Mouse (Mus musculus) Patski (cell line): ENCODE results near the gene Epha5. TPM values are rescaled to one million over a fixed set of nuclear protein-coding genes. Genes with fewer than 3 reads are reported as not detected.

Experiments used
- ATAC-seq: fragments of 100-300 bp; one replicate; pipeline ENCODE4 v1.8.0; 2021
- CTCF ChIA-PET: fragments of 350-600 bp; sonication (Branson Sonifier 250); formaldehyde crosslinking; loops from one replicate; lab custom pipeline; 2022; ENCODE audit warnings: inconsistent platforms; lab: Charles Lee
- POLR2A ChIA-PET: fragments of 350-600 bp; sonication (Branson Sonifier 250); formaldehyde crosslinking; loops from one replicate; lab custom pipeline; 2022; ENCODE audit warnings: antibody characterized with exemption, inconsistent platforms; lab: Charles Lee
- DNase-seq: peaks from one replicate; pipeline ENCODE4 v3.0.0-alpha.2; 2011; ENCODE audit warnings: low read depth, low spot score
- H3K27me3 ChIP-seq: fragments of 371-371 bp; one replicate; pipeline ENCODE4 v1.5.1; 2021
- CTCF ChIP-seq: fragments of 100-300 bp; IDR thresholded peaks from one replicate; pipeline ENCODE4 v1.5.1; 2021
- in situ Hi-C: fragments of 300-500 bp; cut with MboI; formaldehyde crosslinking; loops from 3 replicates; pipeline ENCODE4 v1.11.1; 2018; ENCODE audit warnings: low pct_unique_long_range_greater_than_20kb, mixed read lengths
- polyA plus RNA-seq: library from polyadenylated mRNA; unstranded; gene quantifications from one replicate; pipeline ENCODE4 v1.2.3, GENCODE M21; 2021

The Epha5 gene
- polyA plus RNA-seq = not detected

GRCm38 (mm10) chr5:84417062-84417879, at the start of gene Epha5:
Gene Epha5, minus strand, starts transcription at chr5:84417382.
- ChIA-PET POLR2A (no interaction called here), CTCF (interaction anchor here (1.4 kb wide), 1 partner anchor 13 kb away, joined by 4 read pairs; no protein-coding TSS in a partner anchor)
- no peak for DNase-seq
- ATAC-seq = peak; percentile 67
- in situ Hi-C loops = no loop called here
- TF ChIP-seq CTCF = no peak
- H3K27me3 ChIP-seq = peaks cover 20% of the 10 kb centered on the region

- CTCF ChIA-PET = no interaction called here
- ATAC-seq = no peak
- in situ Hi-C loops = no loop called here
- TF ChIP-seq CTCF = no peak
- DNase-seq = no peak
- POLR2A ChIA-PET = no interaction called here
- H3K27me3 ChIP-seq = no peaks in the 10 kb centered on the region
These were observed 39.0 kb upstream of the Epha5 start for GRCm38 (mm10) chr5:84456216-84456615.

- in situ Hi-C loops = no loop called here
- TF ChIP-seq CTCF = no peak
- DNase-seq = no peak
- CTCF ChIA-PET = no interaction called here
- POLR2A ChIA-PET = no interaction called here
- no peak for ATAC-seq
- H3K27me3 ChIP-seq = no peaks in the 10 kb centered on the region
These were observed 37.5 kb upstream of the Epha5 start for GRCm38 (mm10) chr5:84454641-84455040.

GRCm38 (mm10) chr5:84453839-84454238, 36.7 kb upstream of the Epha5 start:
- CTCF ChIA-PET = no interaction called here
- no peak for TF ChIP-seq CTCF
- DNase-seq (no peak), ATAC-seq (no peak)
- POLR2A ChIA-PET = no interaction called here
- no peaks in the 10 kb centered on the region for H3K27me3 ChIP-seq
- in situ Hi-C loops = no loop called here

GRCm38 (mm10) chr5:84440232-84440631, 23.1 kb upstream of the Epha5 start:
- DNase-seq (no peak), ATAC-seq (no peak)
- POLR2A ChIA-PET = no interaction called here
- no peaks in the 10 kb centered on the region for H3K27me3 ChIP-seq
- in situ Hi-C loops = no loop called here
- TF ChIP-seq CTCF = no peak
- CTCF ChIA-PET = no interaction called here

- ATAC-seq = no peak
- POLR2A ChIA-PET = no interaction called here
- CTCF ChIA-PET = no interaction called here
- DNase-seq = no peak
- in situ Hi-C loops = no loop called here
- TF ChIP-seq CTCF = no peak
- peaks cover 20% of the 10 kb centered on the region for H3K27me3 ChIP-seq
These were observed 991 bp downstream of the Epha5 start for GRCm38 (mm10) chr5:84415961-84416821.

- in situ Hi-C loops = no loop called here
- ChIA-PET CTCF (no interaction called here), POLR2A (no interaction called here)
- TF ChIP-seq CTCF = no peak
- peaks cover 20% of the 10 kb centered on the region for H3K27me3 ChIP-seq
- no peak for DNase-seq
- ATAC-seq = peak; percentile 20
These were observed 2.2 kb downstream of the Epha5 start for GRCm38 (mm10) chr5:84414931-84415431.

GRCm38 (mm10) chr5:84413026-84413425, 4.2 kb downstream of the Epha5 start:
- CTCF ChIA-PET = no interaction called here
- no peak for ATAC-seq
- in situ Hi-C loops = no loop called here

GRCm38 (mm10) chr5:84408370-84408769, 8.8 kb downstream of the Epha5 start:
- ATAC-seq (no peak), DNase-seq (no peak)
- CTCF ChIA-PET = no interaction called here
- POLR2A ChIA-PET = no interaction called here
- in situ Hi-C loops = no loop called here
- TF ChIP-seq CTCF = no peak
- no peaks in the 10 kb centered on the region for H3K27me3 ChIP-seq

More at GRCm38 (mm10) chr5:84413026-84413425, 4.2 kb downstream of the Epha5 start:
- peaks cover 15% of the 10 kb centered on the region for H3K27me3 ChIP-seq
- POLR2A ChIA-PET = no interaction called here
- no peak for TF ChIP-seq CTCF
- no peak for DNase-seq

- DNase-seq = no peak
- CTCF ChIA-PET = no interaction called here
- in situ Hi-C loops = no loop called here
- POLR2A ChIA-PET = no interaction called here
- no peak for ATAC-seq
- no peaks in the 10 kb centered on the region for H3K27me3 ChIP-seq
- TF ChIP-seq CTCF = no peak
These were observed 20.1 kb downstream of the Epha5 start for GRCm38 (mm10) chr5:84397085-84397484.

GRCm38 (mm10) chr5:84365334-84365733, 51.8 kb downstream of the Epha5 start:
- H3K27me3 ChIP-seq = no peaks in the 10 kb centered on the region
- no peak for DNase-seq
- no peak for TF ChIP-seq CTCF
- ChIA-PET CTCF (no interaction called here), POLR2A (no interaction called here)
- in situ Hi-C loops = no loop called here
- ATAC-seq = no peak
